Mouse (Mus musculus) forebrain, embryonic 16.5 days (tissue): Measurements from ENCODE around the gene Spcs2. TPM values are rescaled to one million over a fixed set of nuclear protein-coding genes. Genes with fewer than 3 reads are reported as not detected.

Source experiments
- ATAC-seq: fragments of 200-750 bp; cut with Nextera tagmentation; 2 replicates; pipeline ENCODE4 v1.8.0; 2017; ENCODE audit warnings: mild to moderate bottlenecking, moderate library complexity
- H3K27ac ChIP-seq: fragments of 300-500 bp; sonication (generic); 2 replicates; pipeline ENCODE4 v1.5.1; 2014; ENCODE audit warnings: low read length, control low read depth
- H3K27me3 ChIP-seq: fragments of 300-500 bp; sonication (generic); replicated peaks from 2 replicates; pipeline ENCODE4 v1.6.1; 2014; ENCODE audit warnings: low read length; ENCODE audit not compliant: control insufficient read depth, insufficient read depth
- H3K36me3 ChIP-seq: fragments of 300-500 bp; sonication (generic); 2 replicates; pipeline ENCODE4 v1.6.1; 2014; ENCODE audit not compliant: control insufficient read depth, insufficient read depth
- H3K4me1 ChIP-seq: fragments of 300-500 bp; sonication (generic); replicated peaks from 2 replicates; pipeline ENCODE4 v1.6.1; 2014; ENCODE audit warnings: low read length; ENCODE audit not compliant: control insufficient read depth, insufficient read depth
- H3K4me2 ChIP-seq: fragments of 300-500 bp; sonication (generic); 2 replicates; pipeline ENCODE4 v1.6.1; 2014; ENCODE audit warnings: mild to moderate bottlenecking, low read length, control low read depth
- H3K4me3 ChIP-seq: fragments of 300-500 bp; sonication (generic); replicated peaks from 2 replicates; pipeline ENCODE4 v1.5.1; 2014; ENCODE audit warnings: mild to moderate bottlenecking, low read length, control low read depth
- H3K9ac ChIP-seq: fragments of 300-500 bp; sonication (generic); replicated peaks from 2 replicates; pipeline ENCODE4 v1.6.1; 2014; ENCODE audit warnings: low read depth, low read length, control low read depth
- H3K9me3 ChIP-seq: fragments of 300-500 bp; sonication (generic); 2 replicates; pipeline ENCODE4 v1.6.1; 2016; ENCODE audit warnings: low read length; ENCODE audit not compliant: control insufficient read depth
- WGBS: fragments of 180-500 bp; shearing (Covaris S2); extraction: QIAGEN DNeasy Blood & Tissue Kit; methylation state at CpG from one replicate; pipeline ENCODE4 v1.1.7; 2014; 5-methylcytosine and 5-hydroxymethylcytosine counted together
- polyA plus RNA-seq: library from polyadenylated mRNA; unstranded; fragments of >200 nt; fragmentation: Nextera tagmentation; extraction: Ambion mirVana; gene quantifications from 2 replicates; pipeline ENCODE4 v1.2.1, GENCODE M21; 2015

The Spcs2 gene
- polyA plus RNA-seq, 1 experiment from 2014 or later: 278 TPM

- H3K4me1 ChIP-seq: peaks cover 6% of the 10 kb centered on the region
- no peak overlapping the region for H3K27ac ChIP-seq
- no peak overlapping the region for H3K4me3 ChIP-seq
- H3K9ac ChIP-seq: no peak overlapping the region
- H3K9me3 ChIP-seq: no peaks in the 10 kb centered on the region
- no peak overlapping the region for H3K4me2 ChIP-seq
- H3K27me3 ChIP-seq: no peaks in the 10 kb centered on the region
- ATAC-seq: no peak
- WGBS: 82% methylated on average over 3 of the region's 3 CpGs
- no peaks in the 10 kb centered on the region for H3K36me3 ChIP-seq
Measured at GRCm38 (mm10) chr7:99893967-99894366, 30.7 kb upstream of the Spcs2 start.

GRCm38 (mm10) chr7:99892351-99892750, 29.1 kb upstream of the Spcs2 start:
- no peaks in the 10 kb centered on the region for H3K9me3 ChIP-seq
- H3K9ac ChIP-seq: no peak overlapping the region
- no peaks in the 10 kb centered on the region for H3K27me3 ChIP-seq
- no peak overlapping the region for H3K4me2 ChIP-seq
- no peak overlapping the region for H3K27ac ChIP-seq
- no peak overlapping the region for H3K4me3 ChIP-seq
- no peak for ATAC-seq
- 93% methylated on average over 2 of the region's 2 CpGs for WGBS
- no peaks in the 10 kb centered on the region for H3K36me3 ChIP-seq
- H3K4me1 ChIP-seq: peaks cover 6% of the 10 kb centered on the region

GRCm38 (mm10) chr7:99891471-99891870, 28.2 kb upstream of the Spcs2 start:
- no peak overlapping the region for H3K4me2 ChIP-seq
- no peaks in the 10 kb centered on the region for H3K27me3 ChIP-seq
- no peak overlapping the region for H3K4me3 ChIP-seq
- no peak for ATAC-seq
- no peak overlapping the region for H3K27ac ChIP-seq
- 71% methylated on average over 3 of the region's 3 CpGs for WGBS
- H3K9me3 ChIP-seq: no peaks in the 10 kb centered on the region
- no peak overlapping the region for H3K9ac ChIP-seq
- H3K36me3 ChIP-seq: no peaks in the 10 kb centered on the region
- peaks cover 6% of the 10 kb centered on the region for H3K4me1 ChIP-seq

GRCm38 (mm10) chr7:99890168-99890755, 27.0 kb upstream of the Spcs2 start:
- no peaks in the 10 kb centered on the region for H3K36me3 ChIP-seq
- no peaks in the 10 kb centered on the region for H3K27me3 ChIP-seq
- no peak overlapping the region for H3K9ac ChIP-seq
- 85% methylated on average over 3 of the region's 3 CpGs for WGBS
- H3K4me1 ChIP-seq: peaks cover 5% of the 10 kb centered on the region
- H3K4me3 ChIP-seq: no peak overlapping the region
- no peak overlapping the region for H3K27ac ChIP-seq
- no peaks in the 10 kb centered on the region for H3K9me3 ChIP-seq
- no peak for ATAC-seq
- H3K4me2 ChIP-seq: no peak overlapping the region

GRCm38 (mm10) chr7:99889175-99889880, 26.1 kb upstream of the Spcs2 start:
- Histone ChIP-seq H3K36me3 (no peaks in the 10 kb centered on the region), H3K27ac (no peak overlapping the region), H3K9ac (no peak overlapping the region), H3K4me1 (no peaks in the 10 kb centered on the region), H3K9me3 (no peaks in the 10 kb centered on the region), H3K4me2 (no peak overlapping the region), H3K4me3 (no peak overlapping the region), H3K27me3 (no peaks in the 10 kb centered on the region)
- no peak for ATAC-seq
- WGBS: 52% methylated on average over 10 of the region's 10 CpGs

- no peak for ATAC-seq
- Histone ChIP-seq H3K4me1 (no peaks in the 10 kb centered on the region), H3K9me3 (no peaks in the 10 kb centered on the region), H3K4me2 (no peak overlapping the region), H3K4me3 (no peak overlapping the region), H3K36me3 (no peaks in the 10 kb centered on the region), H3K27me3 (no peaks in the 10 kb centered on the region), H3K9ac (no peak overlapping the region), H3K27ac (no peak overlapping the region)
Measured at GRCm38 (mm10) chr7:99887743-99888142, 24.5 kb upstream of the Spcs2 start.

GRCm38 (mm10) chr7:99887230-99887735, 24.0 kb upstream of the Spcs2 start:
- 74% methylated on average over 2 of the region's 2 CpGs for WGBS
- no peaks in the 10 kb centered on the region for H3K9me3 ChIP-seq
- no peak overlapping the region for H3K4me2 ChIP-seq
- no peaks in the 10 kb centered on the region for H3K4me1 ChIP-seq
- H3K4me3 ChIP-seq: no peak overlapping the region
- no peaks in the 10 kb centered on the region for H3K36me3 ChIP-seq
- no peak overlapping the region for H3K27ac ChIP-seq
- no peak overlapping the region for H3K9ac ChIP-seq
- no peak for ATAC-seq
- no peaks in the 10 kb centered on the region for H3K27me3 ChIP-seq

- peak; percentile 72; the same call in 1 of the 2 replicates for ATAC-seq
- no peaks in the 10 kb centered on the region for H3K36me3 ChIP-seq
- no peak overlapping the region for H3K4me3 ChIP-seq
- WGBS: 75% methylated on average over 2 of the region's 2 CpGs
- no peak overlapping the region for H3K9ac ChIP-seq
- no peak overlapping the region for H3K27ac ChIP-seq
- no peak overlapping the region for H3K4me2 ChIP-seq
- H3K4me1 ChIP-seq: no peaks in the 10 kb centered on the region
- no peaks in the 10 kb centered on the region for H3K9me3 ChIP-seq
- no peaks in the 10 kb centered on the region for H3K27me3 ChIP-seq
Measured at GRCm38 (mm10) chr7:99878254-99878653, 15.0 kb upstream of the Spcs2 start.

GRCm38 (mm10) chr7:99876345-99876744, 13.1 kb upstream of the Spcs2 start:
- WGBS: 2% methylated on average over 3 of the region's 3 CpGs
- Histone ChIP-seq H3K9ac (no peak overlapping the region), H3K9me3 (no peaks in the 10 kb centered on the region), H3K4me1 (no peaks in the 10 kb centered on the region), H3K27ac (no peak overlapping the region), H3K4me3 (no peak overlapping the region), H3K4me2 (no peak overlapping the region), H3K36me3 (no peaks in the 10 kb centered on the region), H3K27me3 (no peaks in the 10 kb centered on the region)
- ATAC-seq: 0 out of 2 replicates have a peak, but pooled peaks have one; percentile 20
